Mouse (Mus musculus) liver, embryonic 11.5 days (tissue): ENCODE measurements at regions not wholly inside any gene's neighbourhood (a gene's known extent, or its start where the extent isn't known, plus 50 kb on each side); places are given as distances from the start of the nearest gene placed in this dataset.

ENCODE experiments used
- ATAC-seq: fragments of 200-750 bp; cut with Nextera tagmentation; replicated peaks from 2 replicates; pipeline ENCODE4 v1.8.0; 2017; ENCODE audit warnings: moderate number of reproducible peaks, mild to moderate bottlenecking, moderate TSS enrichment, moderate library complexity; ENCODE audit not compliant: low FRiP score
- DNase-seq: peaks from one replicate; pipeline ENCODE4 v3.0.0-alpha.2; 2017; ENCODE audit warnings: low spot score
- H3K27ac ChIP-seq: fragments of 300-500 bp; sonication (generic); 2 replicates; pipeline ENCODE4 v1.5.1; 2014; ENCODE audit warnings: mild to moderate bottlenecking, low read depth, low read length, control low read depth
- H3K27me3 ChIP-seq: fragments of 300-500 bp; sonication (generic); replicated peaks from 2 replicates; pipeline ENCODE4 v1.6.1; 2014; ENCODE audit warnings: low read length, mixed read lengths; ENCODE audit not compliant: control insufficient read depth, insufficient read depth
- H3K36me3 ChIP-seq: fragments of 300-500 bp; sonication (generic); 2 replicates; pipeline ENCODE4 v1.6.1; 2014; ENCODE audit warnings: mild to moderate bottlenecking, low read length, moderate library complexity, mixed read lengths; ENCODE audit not compliant: control insufficient read depth, insufficient read depth
- H3K4me1 ChIP-seq: fragments of 300-500 bp; sonication (generic); replicated peaks from 2 replicates; pipeline ENCODE4 v1.6.1; 2014; ENCODE audit warnings: low read length, mixed read lengths; ENCODE audit not compliant: control insufficient read depth, insufficient read depth
- H3K4me2 ChIP-seq: fragments of 300-500 bp; sonication (generic); 2 replicates; pipeline ENCODE4 v1.6.1; 2014; ENCODE audit warnings: mild to moderate bottlenecking, control low read depth, moderate library complexity
- H3K4me3 ChIP-seq: fragments of 300-500 bp; sonication (generic); 2 replicates; pipeline ENCODE4 v1.5.1; 2014; ENCODE audit warnings: low read depth, low read length, control low read depth
- H3K9ac ChIP-seq: fragments of 300-500 bp; sonication (generic); 2 replicates; pipeline ENCODE4 v1.6.1; 2014; ENCODE audit warnings: low read depth, low read length, control low read depth
- H3K9me3 ChIP-seq: fragments of 300-500 bp; sonication (generic); 2 replicates; pipeline ENCODE4 v1.6.1; 2016; ENCODE audit warnings: low read length, inconsistent platforms, mixed read lengths; ENCODE audit not compliant: control insufficient read depth
- WGBS: fragments of 180-500 bp; shearing (Covaris S2); extraction: QIAGEN DNeasy Blood & Tissue Kit; methylation state at CpG from one replicate; pipeline ENCODE4 v1.1.7; 2014; 5-methylcytosine and 5-hydroxymethylcytosine counted together

- ATAC-seq (no peak), DNase-seq (no peak)
- Histone ChIP-seq H3K27me3 (no peaks in the 10 kb centered on the region), H3K27ac (no peak overlapping the region), H3K4me1 (no peaks in the 10 kb centered on the region), H3K9ac (no peak overlapping the region), H3K36me3 (no peaks in the 10 kb centered on the region), H3K4me2 (no peak overlapping the region), H3K9me3 (no peaks in the 10 kb centered on the region), H3K4me3 (no peak overlapping the region)
- WGBS, result 73% methylated on average over 7 of the region's 7 CpGs
Observed at GRCm38 (mm10) chr11:43979406-43979805, 78.4 kb upstream of the Adra1b start.

GRCm38 (mm10) chr11:43980444-43980843 is 79.4 kb upstream of the Adra1b start:
- Histone ChIP-seq H3K27ac (no peak overlapping the region), H3K4me2 (no peak overlapping the region), H3K4me3 (no peak overlapping the region), H3K27me3 (no peaks in the 10 kb centered on the region), H3K4me1 (no peaks in the 10 kb centered on the region), H3K9me3 (no peaks in the 10 kb centered on the region), H3K36me3 (no peaks in the 10 kb centered on the region), H3K9ac (no peak overlapping the region)
- 87% methylated on average over 4 of the region's 4 CpGs for WGBS
- DNase-seq (no peak), ATAC-seq (no peak)

GRCm38 (mm10) chr11:43989911-43990430 is 89.0 kb upstream of the Adra1b start:
- ATAC-seq (no peak), DNase-seq (no peak)
- no peaks in the 10 kb centered on the region for H3K36me3 ChIP-seq
- no peaks in the 10 kb centered on the region for H3K27me3 ChIP-seq
- H3K4me1 ChIP-seq, result no peaks in the 10 kb centered on the region
- no peaks in the 10 kb centered on the region for H3K9me3 ChIP-seq
- WGBS, result 65% methylated on average over 1 of the region's 1 CpGs
- H3K9ac ChIP-seq, result no peak overlapping the region
- H3K4me2 ChIP-seq, result no peak overlapping the region
- H3K27ac ChIP-seq, result no peak overlapping the region
- H3K4me3 ChIP-seq, result no peak overlapping the region

- no peak for ATAC-seq
Observed at GRCm38 (mm10) chr11:43992011-43992471, 91.0 kb upstream of the Adra1b start.

DNA sequence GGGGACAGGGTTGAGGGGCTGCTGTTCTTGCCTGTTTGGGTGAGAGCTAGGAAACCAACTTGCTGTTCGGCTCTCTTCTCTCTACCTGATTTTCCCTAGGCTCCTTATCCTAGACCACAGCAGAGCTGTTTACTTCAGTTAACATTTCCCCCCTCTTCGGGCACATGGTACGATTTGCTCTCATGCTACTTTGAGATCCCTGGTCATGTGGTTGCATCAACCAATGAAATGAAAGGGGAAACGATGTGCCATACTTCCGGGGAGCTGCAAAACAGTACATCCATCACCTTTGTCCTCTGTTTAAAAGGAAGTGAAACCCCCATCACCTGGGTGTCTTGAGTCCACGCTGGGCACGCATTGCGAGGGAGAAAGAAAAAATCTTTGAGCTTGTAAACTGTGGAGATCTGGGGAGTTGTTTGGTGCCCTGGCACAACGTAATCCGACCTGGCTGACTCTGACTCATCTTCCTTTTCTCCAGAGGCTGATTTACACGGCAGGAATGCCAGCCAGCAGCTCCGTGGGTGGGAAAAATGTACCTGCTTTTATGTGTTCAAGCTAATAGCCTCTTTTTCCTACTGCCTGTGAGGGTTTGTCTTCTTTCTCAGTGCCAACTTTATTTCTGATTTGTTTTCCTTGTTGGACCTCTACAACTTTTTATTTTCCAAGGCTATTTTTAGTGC is 97.2 kb upstream of the Adra1b start:
- WGBS, result 64% methylated on average over 12 of the region's 12 CpGs
- DNase-seq (no peak), ATAC-seq (no peak)
- Histone ChIP-seq H3K9me3 (no peaks in the 10 kb centered on the region), H3K4me1 (no peaks in the 10 kb centered on the region), H3K4me2 (no peak overlapping the region), H3K36me3 (no peaks in the 10 kb centered on the region), H3K27ac (no peak overlapping the region), H3K4me3 (no peak overlapping the region), H3K27me3 (no peaks in the 10 kb centered on the region), H3K9ac (no peak overlapping the region)

More at GRCm38 (mm10) chr11:43992011-43992471, 91.0 kb upstream of the Adra1b start:
- no peak overlapping the region for H3K27ac ChIP-seq
- no peaks in the 10 kb centered on the region for H3K9me3 ChIP-seq
- 70% methylated on average over 6 of the region's 6 CpGs for WGBS
- H3K36me3 ChIP-seq, result no peaks in the 10 kb centered on the region
- no peaks in the 10 kb centered on the region for H3K27me3 ChIP-seq
- H3K4me1 ChIP-seq, result no peaks in the 10 kb centered on the region
- no peak for DNase-seq
- no peak overlapping the region for H3K9ac ChIP-seq
- H3K4me3 ChIP-seq, result no peak overlapping the region
- H3K4me2 ChIP-seq, result no peak overlapping the region

DNA sequence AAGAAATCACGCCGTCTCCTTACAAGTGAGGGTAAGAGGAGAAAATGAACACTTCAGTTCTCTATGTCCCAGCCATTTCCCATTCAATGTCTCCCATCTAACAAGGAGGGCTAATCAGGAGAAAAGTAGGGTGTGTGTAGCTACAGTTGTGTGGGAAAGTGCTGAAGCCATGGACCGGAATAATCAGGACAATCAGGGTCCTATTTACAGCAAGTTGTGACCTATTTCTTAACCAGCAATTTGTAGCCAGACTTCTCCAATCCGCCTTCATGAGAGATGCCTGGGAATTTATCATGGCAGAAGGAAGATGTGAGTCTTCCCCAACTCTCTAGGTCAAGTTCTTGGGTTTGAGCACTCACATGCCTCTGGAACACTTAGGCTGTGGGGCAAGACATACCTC is 99.0 kb upstream of the Adra1b start:
- WGBS, result 85% methylated on average over 4 of the region's 4 CpGs
- no peaks in the 10 kb centered on the region for H3K27me3 ChIP-seq
- ATAC-seq (no peak), DNase-seq (no peak)
- no peak overlapping the region for H3K27ac ChIP-seq
- no peak overlapping the region for H3K4me2 ChIP-seq
- H3K9me3 ChIP-seq, result no peaks in the 10 kb centered on the region
- H3K36me3 ChIP-seq, result no peaks in the 10 kb centered on the region
- H3K4me1 ChIP-seq, result no peaks in the 10 kb centered on the region
- no peak overlapping the region for H3K9ac ChIP-seq
- H3K4me3 ChIP-seq, result no peak overlapping the region

DNA sequence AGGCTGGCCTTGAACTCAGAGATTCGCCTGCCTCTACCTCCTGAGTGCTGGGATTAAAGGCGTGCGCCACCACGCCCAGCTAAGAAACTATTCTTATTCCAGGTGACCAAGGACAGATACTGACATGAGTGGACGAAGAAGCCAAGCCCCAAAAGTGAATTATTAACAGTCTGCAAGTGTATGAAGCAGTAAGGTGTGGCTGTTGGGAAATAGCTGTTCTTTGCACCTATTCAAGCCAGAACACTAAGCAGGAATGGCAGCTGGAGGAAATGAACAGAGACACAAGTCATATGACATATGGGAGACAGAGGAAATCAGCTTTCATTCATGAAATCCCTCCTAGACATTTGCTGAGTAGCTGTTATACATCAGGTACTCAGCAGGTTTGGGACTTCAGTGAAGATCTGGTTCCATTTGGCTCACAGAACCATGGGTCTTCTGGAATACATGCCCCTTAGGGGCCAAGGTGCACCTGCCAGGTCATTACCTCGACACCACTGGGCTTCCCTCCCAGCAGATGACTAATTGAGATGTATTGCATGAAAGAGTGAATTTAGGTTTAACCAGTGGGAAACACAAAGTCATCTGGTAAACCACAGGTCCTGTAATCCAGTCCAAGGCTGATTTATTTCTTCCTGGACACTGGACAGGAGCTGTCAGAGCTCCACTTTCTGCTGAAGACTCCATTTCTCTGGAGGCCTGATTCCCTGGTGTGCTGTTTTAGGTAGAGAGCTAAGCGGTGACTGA is 101.0 kb upstream of the Adra1b start:
- H3K27ac ChIP-seq, result no peak overlapping the region

GRCm38 (mm10) chr11:44002716-44003522 is 101.9 kb upstream of the Adra1b start:
- no peaks in the 10 kb centered on the region for H3K4me1 ChIP-seq
- DNase-seq, result no peak
- H3K9me3 ChIP-seq, result no peaks in the 10 kb centered on the region
- no peak overlapping the region for H3K4me2 ChIP-seq
- no peak for ATAC-seq
- H3K27me3 ChIP-seq, result no peaks in the 10 kb centered on the region
- no peak overlapping the region for H3K27ac ChIP-seq
- WGBS, result 67% methylated on average over 6 of the region's 6 CpGs
- no peak overlapping the region for H3K9ac ChIP-seq
- H3K4me3 ChIP-seq, result no peak overlapping the region
- H3K36me3 ChIP-seq, result no peaks in the 10 kb centered on the region

More for the DNA sequence above, 101.0 kb upstream of the Adra1b start:
- H3K27me3 ChIP-seq, result no peaks in the 10 kb centered on the region
- no peaks in the 10 kb centered on the region for H3K9me3 ChIP-seq
- WGBS, result 76% methylated on average over 7 of the region's 7 CpGs
- no peak overlapping the region for H3K4me2 ChIP-seq
- DNase-seq (no peak), ATAC-seq (no peak)
- no peaks in the 10 kb centered on the region for H3K4me1 ChIP-seq
- H3K9ac ChIP-seq, result no peak overlapping the region
- no peak overlapping the region for H3K4me3 ChIP-seq
- no peaks in the 10 kb centered on the region for H3K36me3 ChIP-seq
